Mouse (Mus musculus): Measurements from ENCODE around the gene Man2a2. TPM values are rescaled to one million over a fixed set of nuclear protein-coding genes. Genes with fewer than 3 reads are reported as not detected.

Man2a2 gene
- total and polyA plus RNA-seq, 3 experiments = 55.7 to 75.8 (median 58.7) TPM

DNA sequence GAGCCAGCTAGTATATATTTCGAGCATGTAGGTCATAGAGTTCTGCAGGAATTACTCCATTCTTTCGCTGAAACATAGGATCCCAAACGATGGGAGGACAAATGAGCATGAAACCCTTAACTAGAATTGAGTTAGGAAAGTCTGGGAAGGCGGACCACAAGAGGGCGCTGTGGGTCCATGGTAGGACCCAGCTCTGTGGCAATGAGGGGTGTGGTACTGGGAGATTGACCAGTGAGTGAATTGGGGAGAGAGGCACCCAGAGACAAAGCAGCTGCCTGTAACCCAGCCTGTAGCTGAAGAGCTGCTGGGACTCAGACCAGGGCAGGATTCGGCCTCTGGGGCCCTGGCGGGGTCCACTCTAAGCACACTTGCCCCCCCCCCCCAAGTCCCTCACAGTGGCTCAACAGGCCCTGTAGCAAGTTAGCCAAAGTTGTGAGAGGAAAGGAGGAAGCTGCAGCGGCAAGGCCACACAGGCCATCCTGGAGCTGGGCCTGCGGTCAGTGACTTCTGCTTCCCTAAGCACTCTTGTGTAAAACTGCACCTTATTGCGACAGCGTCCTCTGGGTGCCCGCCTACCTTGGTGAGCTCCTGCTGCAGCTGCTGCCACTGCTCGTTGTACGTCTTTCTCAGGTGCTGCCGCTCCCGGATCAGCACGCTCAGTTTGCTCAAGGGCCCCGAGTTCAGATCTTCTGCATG lies 15.2 kb upstream of the Man2a2 start:
- peak; percentile 93 for TF ChIP-seq CTCF (IDR thresholded peaks at IDR 0.05)
- peak; percentile 97 for TF ChIP-seq EP300 (IDR thresholded peaks at IDR 0.05; ENCODE audit: insufficient read depth, low read depth, low read length)
- no peak; the same call in 1 of the 2 replicates for TF ChIP-seq POLR2A (IDR thresholded peaks at IDR 0.05; ENCODE audit: insufficient read depth, low read depth, low read length)
- no peaks in the 10 kb centered on the region for H3K36me3 ChIP-seq (ENCODE audit: control insufficient read depth, insufficient read depth, low read length)
- peak overlapping the region; percentile 67 for H3K4me3 ChIP-seq
- intact Hi-C loops (cut with DNase I) = loop anchor here (1.0 to 5.0 kb wide), 3 partner anchors 151 to 302 kb away; partner anchors contain the start of genes Blm and Crtc3
- WGBS = 25% methylated on average over 18 of the region's 18 CpGs
- no peaks in the 10 kb centered on the region for H3K27me3 ChIP-seq (ENCODE audit: control insufficient read depth, insufficient read depth, low read length)
- H3K4me1 ChIP-seq (ENCODE audit: control insufficient read depth, insufficient read depth, low read length) = peaks cover 2% of the 10 kb centered on the region
- peak overlapping the region; percentile 92 for H3K27ac ChIP-seq
- no peaks in the 10 kb centered on the region for H3K79me2 ChIP-seq (replicated peaks; ENCODE audit: control insufficient read depth, insufficient read depth, low read length)
- DNase-seq = peak; percentile 90 to 95
- H3K9ac ChIP-seq (ENCODE audit: low read depth, low read length) = peak overlapping the region; percentile 28

DNA sequence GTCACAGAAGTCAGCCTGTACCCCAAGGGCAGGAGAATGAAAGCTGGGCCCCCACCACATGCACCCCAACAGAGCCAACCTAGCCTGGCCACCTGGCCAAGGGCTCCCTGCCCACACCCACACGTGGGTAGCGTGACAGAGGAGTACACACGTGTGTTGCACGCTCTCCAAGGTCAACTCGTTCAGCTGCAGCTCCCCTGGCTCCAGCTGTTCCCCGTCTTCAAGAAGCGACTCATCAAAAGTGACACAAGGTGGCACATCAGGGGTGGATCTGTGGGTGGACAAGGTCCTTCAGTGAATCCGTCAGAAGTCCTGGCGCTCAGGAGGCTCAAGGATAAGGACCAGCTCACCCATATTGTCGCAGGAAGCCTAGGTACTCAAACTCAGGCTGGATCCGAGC lies 11.7 kb upstream of the Man2a2 start:
- H3K27me3 ChIP-seq (ENCODE audit: control insufficient read depth, insufficient read depth, low read length) = no peaks in the 10 kb centered on the region
- TF ChIP-seq EP300 (IDR thresholded peaks at IDR 0.05; ENCODE audit: insufficient read depth, low read depth, low read length) = no peak
- TF ChIP-seq CTCF (IDR thresholded peaks at IDR 0.05) = no peak
- no peak for TF ChIP-seq POLR2A (IDR thresholded peaks at IDR 0.05; ENCODE audit: insufficient read depth, low read depth, low read length)
- no peak overlapping the region for H3K9ac ChIP-seq (ENCODE audit: low read depth, low read length)
- 86% methylated on average over 11 of the region's 11 CpGs for WGBS
- no peaks in the 10 kb centered on the region for H3K36me3 ChIP-seq (ENCODE audit: control insufficient read depth, insufficient read depth, low read length)
- no peak overlapping the region for H3K4me3 ChIP-seq
- no peak for DNase-seq
- H3K4me1 ChIP-seq (ENCODE audit: control insufficient read depth, insufficient read depth, low read length) = peaks cover 2% of the 10 kb centered on the region; the same call in 1 of the 2 replicates
- H3K79me2 ChIP-seq (replicated peaks; ENCODE audit: control insufficient read depth, insufficient read depth, low read length) = no peaks in the 10 kb centered on the region
- intact Hi-C loops (cut with DNase I) = no loop called here
- H3K27ac ChIP-seq = no peak overlapping the region

DNA sequence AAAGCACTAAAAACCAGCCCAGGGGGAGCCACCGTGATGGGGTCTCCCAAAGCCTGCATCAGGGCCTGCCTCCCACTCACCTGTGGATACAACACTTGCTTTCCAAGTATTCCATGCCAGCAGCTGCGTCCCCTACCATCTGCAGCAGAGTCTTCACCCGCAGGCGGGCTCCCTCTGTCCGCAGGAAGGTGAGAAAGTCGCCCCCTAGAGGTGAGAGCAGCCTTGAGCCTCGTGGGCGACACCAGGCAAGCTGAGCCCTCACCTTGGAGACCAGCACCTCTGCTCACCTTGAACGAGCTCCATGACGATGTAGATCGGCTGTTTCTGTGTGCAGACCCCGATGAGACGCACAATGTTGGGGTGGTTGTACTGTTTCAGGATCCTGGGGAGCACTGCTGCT lies 8.4 kb upstream of the Man2a2 start:
- no peak overlapping the region for H3K4me3 ChIP-seq
- TF ChIP-seq EP300 (IDR thresholded peaks at IDR 0.05; ENCODE audit: insufficient read depth, low read depth, low read length) (no peak), CTCF (IDR thresholded peaks at IDR 0.05) (peak; percentile 67)
- no peak overlapping the region for H3K9ac ChIP-seq (ENCODE audit: low read depth, low read length)
- no peak for DNase-seq
- H3K79me2 ChIP-seq (replicated peaks; ENCODE audit: control insufficient read depth, insufficient read depth, low read length) = no peaks in the 10 kb centered on the region
- no peak overlapping the region for H3K27ac ChIP-seq
- WGBS = 72% methylated on average over 13 of the region's 13 CpGs
- intact Hi-C loops (cut with DNase I) = loop anchor here (5.0 kb wide), 1 partner anchor 237 kb away; no protein-coding TSS in a partner anchor
- H3K27me3 ChIP-seq (ENCODE audit: control insufficient read depth, insufficient read depth, low read length) = no peaks in the 10 kb centered on the region
- H3K36me3 ChIP-seq (ENCODE audit: control insufficient read depth, insufficient read depth, low read length) = no peaks in the 10 kb centered on the region
- H3K4me1 ChIP-seq (ENCODE audit: control insufficient read depth, insufficient read depth, low read length) = no peaks in the 10 kb centered on the region; the same call in 1 of the 2 replicates

DNA sequence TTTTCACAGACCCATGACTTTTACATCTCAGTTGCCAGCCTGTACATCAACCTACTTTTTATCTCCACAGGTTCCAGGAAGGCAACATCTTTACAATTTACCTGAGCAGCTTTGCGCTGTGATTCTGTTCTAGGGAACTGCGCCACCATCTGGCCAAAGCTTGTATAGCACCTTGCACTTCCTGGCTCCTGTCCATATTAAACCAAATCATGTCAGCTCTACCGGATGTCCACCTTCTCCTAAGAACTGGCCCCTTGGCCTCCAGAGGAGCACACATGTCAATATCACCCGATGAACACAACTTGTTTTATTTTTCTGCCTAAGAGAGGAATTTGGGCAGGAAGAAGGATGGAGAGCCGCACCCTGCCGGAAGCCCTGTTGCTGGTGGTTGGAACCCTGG lies 6.3 kb upstream of the Man2a2 start:
- intact Hi-C loops (cut with DNase I) = loop anchor here (5.0 kb wide), 1 partner anchor 235 kb away; no protein-coding TSS in a partner anchor
- Histone ChIP-seq H3K4me1 (ENCODE audit: control insufficient read depth, insufficient read depth, low read length) (no peaks in the 10 kb centered on the region; the same call in 1 of the 2 replicates), H3K9ac (ENCODE audit: low read depth, low read length) (no peak overlapping the region), H3K27ac (no peak overlapping the region), H3K79me2 (replicated peaks; ENCODE audit: control insufficient read depth, insufficient read depth, low read length) (no peaks in the 10 kb centered on the region), H3K4me3 (no peak overlapping the region), H3K36me3 (ENCODE audit: control insufficient read depth, insufficient read depth, low read length) (no peaks in the 10 kb centered on the region), H3K27me3 (ENCODE audit: control insufficient read depth, insufficient read depth, low read length) (no peaks in the 10 kb centered on the region)
- WGBS = 20% methylated on average over 6 of the region's 6 CpGs
- peak; percentile 56; the same call in 1 of the 2 replicates for TF ChIP-seq EP300 (IDR thresholded peaks at IDR 0.05; ENCODE audit: insufficient read depth, low read depth, low read length)
- TF ChIP-seq POLR2A (IDR thresholded peaks at IDR 0.05; ENCODE audit: insufficient read depth, low read depth, low read length) = no peak
- DNase-seq = peak; percentile 63 to 81

DNA sequence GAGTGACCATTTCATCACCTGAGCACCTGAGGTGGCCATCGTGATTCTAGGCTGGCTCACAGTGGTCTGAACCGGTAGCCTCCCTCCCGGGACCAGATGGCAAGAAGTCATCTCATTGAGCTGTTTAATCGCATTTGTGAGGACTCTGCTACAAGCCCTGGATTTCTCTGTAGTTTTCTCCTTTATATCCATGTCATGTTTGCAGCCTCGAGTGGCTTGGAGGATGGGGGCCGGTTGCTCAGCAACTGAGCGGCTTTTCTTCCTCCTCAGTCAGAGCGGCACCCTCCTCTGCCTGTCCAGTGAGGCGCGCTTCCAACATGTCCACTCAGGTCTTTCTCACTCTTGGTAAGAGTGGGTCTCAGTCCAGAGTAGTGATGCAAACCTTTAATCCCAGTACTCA lies 5.0 kb upstream of the Man2a2 start:
- no peaks in the 10 kb centered on the region; the same call in 1 of the 2 replicates for H3K4me1 ChIP-seq (ENCODE audit: control insufficient read depth, insufficient read depth, low read length)
- WGBS = 73% methylated on average over 10 of the region's 10 CpGs
- DNase-seq = no peak
- H3K27me3 ChIP-seq (ENCODE audit: control insufficient read depth, insufficient read depth, low read length) = no peaks in the 10 kb centered on the region
- TF ChIP-seq POLR2A (IDR thresholded peaks at IDR 0.05; ENCODE audit: insufficient read depth, low read depth, low read length) = no peak
- TF ChIP-seq CTCF (IDR thresholded peaks at IDR 0.05) = no peak
- TF ChIP-seq EP300 (IDR thresholded peaks at IDR 0.05; ENCODE audit: insufficient read depth, low read depth, low read length) = no peak
- H3K9ac ChIP-seq (ENCODE audit: low read depth, low read length) = no peak overlapping the region
- H3K27ac ChIP-seq = no peak overlapping the region
- intact Hi-C loops (cut with DNase I) = loop anchor here (5.0 kb wide), 1 partner anchor 234 kb away; no protein-coding TSS in a partner anchor
- no peaks in the 10 kb centered on the region for H3K36me3 ChIP-seq (ENCODE audit: control insufficient read depth, insufficient read depth, low read length)
- H3K4me3 ChIP-seq = no peak overlapping the region
- H3K79me2 ChIP-seq (replicated peaks; ENCODE audit: control insufficient read depth, insufficient read depth, low read length) = no peaks in the 10 kb centered on the region

DNA sequence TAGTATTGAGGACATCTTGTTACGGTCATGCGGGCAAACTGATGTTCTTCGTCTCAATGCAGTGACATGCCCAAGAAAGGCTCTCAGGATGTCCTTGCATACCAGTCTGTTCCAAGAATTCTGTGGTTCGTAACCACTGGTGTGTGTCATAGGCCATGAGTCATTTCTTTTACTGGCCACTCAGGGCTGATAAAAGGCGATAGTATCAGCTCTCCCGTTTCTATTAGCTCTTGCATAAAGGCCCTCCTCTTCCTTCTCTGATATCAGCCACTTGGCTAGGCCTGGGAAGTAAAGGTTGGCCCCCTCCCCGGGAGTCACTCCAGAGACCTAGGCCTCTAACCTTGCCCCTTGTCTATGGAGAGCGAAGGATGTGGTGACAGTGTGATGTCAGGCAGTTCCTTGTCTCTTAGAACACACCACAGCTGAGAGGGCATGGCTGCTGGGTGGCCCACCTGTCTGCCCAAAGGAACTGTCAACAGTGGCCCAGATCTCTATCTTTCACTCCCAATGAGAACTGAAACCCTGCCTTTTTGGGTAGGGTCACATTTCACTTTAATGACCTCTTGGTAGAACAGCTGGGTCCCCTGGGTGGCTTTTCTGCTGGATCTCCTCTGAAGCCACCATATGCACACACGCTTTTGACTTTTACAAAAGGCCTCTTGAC lies 4.3 kb upstream of the Man2a2 start:
- no peak for TF ChIP-seq EP300 (IDR thresholded peaks at IDR 0.05; ENCODE audit: insufficient read depth, low read depth, low read length)
- TF ChIP-seq CTCF (IDR thresholded peaks at IDR 0.05) = no peak
- no peak for TF ChIP-seq POLR2A (IDR thresholded peaks at IDR 0.05; ENCODE audit: insufficient read depth, low read depth, low read length)
- Histone ChIP-seq H3K4me3 (no peak overlapping the region), H3K36me3 (ENCODE audit: control insufficient read depth, insufficient read depth, low read length) (no peaks in the 10 kb centered on the region), H3K79me2 (replicated peaks; ENCODE audit: control insufficient read depth, insufficient read depth, low read length) (no peaks in the 10 kb centered on the region), H3K27me3 (ENCODE audit: control insufficient read depth, insufficient read depth, low read length) (no peaks in the 10 kb centered on the region), H3K27ac (no peak overlapping the region), H3K9ac (ENCODE audit: low read depth, low read length) (no peak overlapping the region), H3K4me1 (ENCODE audit: control insufficient read depth, insufficient read depth, low read length) (no peaks in the 10 kb centered on the region; the same call in 1 of the 2 replicates)
- WGBS = 45% methylated on average over 9 of the region's 9 CpGs
- DNase-seq = no peak
- intact Hi-C loops (cut with DNase I) = loop anchor here (5.0 kb wide), 1 partner anchor 233 kb away; no protein-coding TSS in a partner anchor
